Mouse (Mus musculus) spleen, adult 2 months (tissue): ENCODE data around the gene Padi6.

ENCODE experiments used
- CTCF ChIP-seq: fragments of 200-500 bp; IDR thresholded peaks from 2 replicates; pipeline ENCODE4 v1.5.1; 2011; ENCODE audit warnings: mild to moderate bottlenecking, inconsistent platforms; ENCODE audit not compliant: insufficient read depth, insufficient read length, insufficient replicate concordance; ENCODE audit errors: extremely low read depth
- POLR2A ChIP-seq: fragments of 200-500 bp; IDR thresholded peaks from 2 replicates; pipeline ENCODE4 v1.6.1; 2011; ENCODE audit warnings: low read depth, low read length, inconsistent platforms

- no peak for TF ChIP-seq CTCF
- TF ChIP-seq POLR2A: no peak
These were observed 643 bp upstream of the Padi6 start for GRCm38 (mm10) chr4:140743086-140743485.
